Mouse (Mus musculus) lung, adult 2 months (tissue): ENCODE results near the gene Nfasc.

Source experiments
- CTCF ChIP-seq: fragments of 200-500 bp; IDR thresholded peaks from 2 replicates; pipeline ENCODE4 v1.5.1; 2011; ENCODE audit warnings: mild to moderate bottlenecking, low read length, control low read depth; ENCODE audit not compliant: insufficient read depth
- POLR2A ChIP-seq: fragments of 200-500 bp; IDR thresholded peaks from 2 replicates; pipeline ENCODE4 v1.6.1; 2011; ENCODE audit warnings: low read depth, mild to moderate bottlenecking, control low read depth, low read length, borderline replicate concordance; ENCODE audit errors: extremely low read depth

DNA sequence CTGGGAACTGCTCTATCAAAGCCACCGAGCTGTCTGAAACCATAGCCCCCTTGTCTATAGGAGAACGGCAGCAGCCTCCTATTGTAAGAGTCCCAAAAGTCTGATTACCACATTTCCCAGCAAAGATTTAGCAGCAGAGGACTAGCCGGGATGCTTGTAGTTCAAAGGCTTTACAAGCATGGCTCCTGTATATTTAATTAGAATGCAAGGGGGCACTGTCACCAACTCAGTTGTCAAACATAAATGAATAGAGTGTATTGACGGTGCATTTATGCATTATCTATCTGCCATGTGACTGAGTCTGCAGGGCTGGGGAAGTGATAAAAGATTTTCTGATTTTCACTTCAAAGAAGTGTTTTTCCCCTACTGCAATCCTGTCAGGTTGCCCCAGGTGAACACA lies 156.2 kb downstream of the Nfasc start:
- TF ChIP-seq POLR2A (no peak), CTCF (no peak)
